Mouse (Mus musculus) G1E (cell line): ENCODE results near the gene Olfr1501. TPM values are rescaled to one million over a fixed set of nuclear protein-coding genes. Genes with fewer than 3 reads are reported as not detected.
A peak's percentile ranks its signal among the peaks of the same experiment; 100 is the strongest.
"Not testable (repeated sequence)": the region's sequence is repeated elsewhere in the genome, so short reads cannot be mapped to it uniquely, and the experiment has no call there.

Source experiments
- ATAC-seq: 2 replicates; pipeline ENCODE4 v1.8.0; 2016; ENCODE audit warnings: mild to moderate bottlenecking; ENCODE audit not compliant: insufficient number of reproducible peaks, poor library complexity, low FRiP score, severe bottlenecking; ENCODE audit errors: extremely low read depth
- DNase-seq: peaks from one replicate; pipeline ENCODE4 v3.0.0; 2012; ENCODE audit warnings: low spot score
- H3K27me3 ChIP-seq: 2 replicates; pipeline ENCODE4 v1.6.1; 2012; ENCODE audit warnings: mild to moderate bottlenecking, low read length, inconsistent platforms; ENCODE audit not compliant: insufficient read depth
- H3K36me3 ChIP-seq: replicated peaks from 2 replicates; pipeline ENCODE3; 2012; ENCODE audit warnings: mild to moderate bottlenecking, inconsistent platforms
- H3K4me1 ChIP-seq: 2 replicates; pipeline ENCODE4 v1.6.1; 2012; ENCODE audit warnings: low read depth, low read length, inconsistent platforms, mixed read lengths; ENCODE audit not compliant: insufficient read depth
- H3K4me3 ChIP-seq: 2 replicates; pipeline ENCODE4 v1.5.1; 2012; ENCODE audit warnings: low read depth, mild to moderate bottlenecking, inconsistent platforms, low read length, moderate library complexity, mixed read lengths
- H3K9me3 ChIP-seq: replicated peaks from 2 replicates; pipeline ENCODE4 v1.6.1; 2012; ENCODE audit warnings: inconsistent platforms
- CTCF ChIP-seq: IDR thresholded peaks from 2 replicates; pipeline ENCODE4 v1.5.1; 2012; ENCODE audit warnings: low read depth, low read length, inconsistent platforms, mixed read lengths
- GATA1 ChIP-seq: IDR thresholded peaks from 2 replicates; pipeline ENCODE4 v1.6.1; 2012; ENCODE audit warnings: borderline replicate concordance, low read length, inconsistent platforms, mixed read lengths
- GATA2 ChIP-seq: IDR thresholded peaks from 2 replicates; pipeline ENCODE4 v1.6.1; 2012; ENCODE audit warnings: low read depth, low read length, inconsistent platforms, borderline replicate concordance
- POLR2AphosphoS5 ChIP-seq: IDR thresholded peaks from 2 replicates; pipeline ENCODE4 v1.6.1; 2012; ENCODE audit warnings: low read depth, low read length, inconsistent platforms; ENCODE audit not compliant: insufficient replicate concordance
- TAL1 ChIP-seq: conservative IDR thresholded peaks from 2 replicates; pipeline ENCODE4 v1.6.1; 2012; ENCODE audit warnings: low read depth, low read length, inconsistent platforms, mixed read lengths
- polyA plus RNA-seq: library from polyadenylated mRNA; stranded (reverse); fragments of >175 nt; gene quantifications from 2 replicates; pipeline ENCODE4 v1.2.3, GENCODE M21; 2012
- total RNA-seq, 2 experiments: library from RNA; stranded (forward) in 1 of 2; stranded (reverse) in 1 of 2; fragments of 200-1000 nt in 1 of 2; fragments of >200 nt in 1 of 2; fragmentation: Nextera tagmentation in 1 of 2; gene quantifications; 2 replicates each; pipeline ENCODE4 v1.2.3; 2014 to 2017

Gene Olfr1501
- total and polyA plus RNA-seq, 3 experiments = 0.05 TPM; not detected in 2

DNA sequence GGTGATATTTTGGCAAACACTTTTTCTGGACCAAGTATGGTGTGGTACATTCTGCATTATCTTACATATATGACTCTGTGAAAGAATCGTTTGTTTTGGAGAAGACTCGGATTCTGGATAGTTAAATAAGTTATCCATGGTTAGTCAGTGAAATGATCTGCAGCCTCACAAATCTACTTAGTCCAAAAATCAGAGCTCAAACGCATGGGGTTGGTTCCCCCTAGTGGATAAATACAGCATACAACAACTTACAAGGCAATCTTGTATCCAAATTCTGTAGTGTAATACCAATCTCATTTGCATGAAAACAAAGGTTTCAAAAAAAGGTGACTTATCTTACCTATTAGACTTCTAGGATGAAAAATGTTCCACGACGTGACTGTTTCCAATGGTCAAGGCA, 31.7 kb downstream of the Olfr1501 start:
- H3K9me3 ChIP-seq = no peaks in the 10 kb centered on the region
- no peaks in the 10 kb centered on the region for H3K27me3 ChIP-seq
- no peak overlapping the region for H3K4me3 ChIP-seq
- DNase-seq (no peak), ATAC-seq (no peak)
- peaks cover 2% of the 10 kb centered on the region; the same call in 1 of the 2 replicates for H3K4me1 ChIP-seq
- no peaks in the 10 kb centered on the region for H3K36me3 ChIP-seq
- TF ChIP-seq GATA1 (no peak), TAL1 (no peak), POLR2AphosphoS5 (no peak), GATA2 (no peak), CTCF (no peak)

- no peak overlapping the region for H3K4me3 ChIP-seq
- TF ChIP-seq GATA2 (no peak), CTCF (peak; percentile 47; the same call in 1 of the 2 replicates), GATA1 (no peak)
- no peaks in the 10 kb centered on the region for H3K9me3 ChIP-seq
- no peaks in the 10 kb centered on the region for H3K4me1 ChIP-seq
- H3K36me3 ChIP-seq = no peaks in the 10 kb centered on the region
- no peak for ATAC-seq
- H3K27me3 ChIP-seq = no peaks in the 10 kb centered on the region
- DNase-seq = no peak
These were observed 37.7 kb downstream of the Olfr1501 start for GRCm38 (mm10) chr19:13812823-13813222.

GRCm38 (mm10) chr19:13805486-13805885, 45.0 kb downstream of the Olfr1501 start:
- ATAC-seq, DNase-seq, H3K36me3 ChIP-seq, H3K4me3 ChIP-seq, H3K9me3 ChIP-seq, H3K27me3 ChIP-seq, H3K4me1 ChIP-seq: not testable (repeated sequence)

DNA sequence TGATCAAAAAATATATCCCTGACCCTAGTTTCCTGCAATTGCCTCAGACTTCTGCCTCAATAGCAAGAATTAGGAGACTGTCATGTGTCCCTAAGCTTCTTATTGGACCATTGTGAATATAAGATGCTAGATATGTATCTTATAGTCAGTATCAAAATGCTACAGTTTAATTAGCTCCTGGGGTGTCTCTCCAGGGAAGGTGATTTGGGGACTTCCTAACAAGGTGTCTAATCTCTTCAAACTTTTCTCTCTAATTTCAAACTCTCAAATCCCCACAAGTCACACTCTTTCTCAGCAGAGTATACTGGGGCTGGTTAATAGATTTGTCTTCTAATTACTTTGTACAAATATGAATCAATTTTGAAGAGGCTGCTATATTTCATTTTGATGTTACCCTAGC, 52.4 kb downstream of the Olfr1501 start, which contains the start of gene Olfr1497:
Gene Olfr1497, minus strand, starts transcription at position 101 of the 400 bp plus-strand sequence.
- TF ChIP-seq GATA2 (no peak), TAL1 (no peak), POLR2AphosphoS5 (no peak), CTCF (no peak), GATA1 (no peak)
- no peak for ATAC-seq
- H3K4me1 ChIP-seq = no peaks in the 10 kb centered on the region
- no peak for DNase-seq
- H3K36me3 ChIP-seq = no peaks in the 10 kb centered on the region
- no peaks in the 10 kb centered on the region for H3K27me3 ChIP-seq
- H3K9me3 ChIP-seq = no peaks in the 10 kb centered on the region
- H3K4me3 ChIP-seq = no peak within 1 kb of the TSS

Other genes starting within 250 kb of the Olfr1501 start
- gene Olfr1487, start 233.3 kb downstream of the Olfr1501 start, total RNA-seq (2014; fragmentation: Nextera tagmentation) = not detected in 2 replicates
- 0.05 and 0.12 TPM in 2 replicates for gene Olfr1487, start 233.3 kb downstream of the Olfr1501 start, total RNA-seq (2017)
- gene Olfr1487, start 233.3 kb downstream of the Olfr1501 start, polyA plus RNA-seq = not detected in 2 replicates
- not detected in 2 replicates for gene Olfr1489, start 219.1 kb downstream of the Olfr1501 start, total RNA-seq (2014; fragmentation: Nextera tagmentation)
- 0.12 and 0.44 TPM in 2 replicates for gene Olfr1489, start 219.1 kb downstream of the Olfr1501 start, total RNA-seq (2017)
- not detected in 2 replicates for gene Olfr1489, start 219.1 kb downstream of the Olfr1501 start, polyA plus RNA-seq
- gene Olfr1490, start 199.6 kb downstream of the Olfr1501 start, total RNA-seq (2014; fragmentation: Nextera tagmentation) = not detected in 2 replicates
- 0.06 TPM in 1 of 2 replicates, not detected in the other for gene Olfr1490, start 199.6 kb downstream of the Olfr1501 start, total RNA-seq (2017)
- not detected in 2 replicates for gene Olfr1490, start 199.6 kb downstream of the Olfr1501 start, polyA plus RNA-seq
- gene Olfr1491, start 153.4 kb downstream of the Olfr1501 start, total RNA-seq (2014; fragmentation: Nextera tagmentation) = not detected in 2 replicates
- 0.11 and 0.12 TPM in 2 replicates for gene Olfr1491, start 153.4 kb downstream of the Olfr1501 start, total RNA-seq (2017)
- gene Olfr1491, start 153.4 kb downstream of the Olfr1501 start, polyA plus RNA-seq = not detected in 2 replicates
- not detected in 2 replicates for gene Olfr1493-ps1, start 127.4 kb downstream of the Olfr1501 start, total RNA-seq (2014; fragmentation: Nextera tagmentation)
- 0.11 TPM in 1 of 2 replicates, not detected in the other for gene Olfr1493-ps1, start 127.4 kb downstream of the Olfr1501 start, total RNA-seq (2017)
- not detected in 2 replicates for gene Olfr1493-ps1, start 127.4 kb downstream of the Olfr1501 start, polyA plus RNA-seq
- gene Olfr1494, start 111.0 kb downstream of the Olfr1501 start, total RNA-seq (2014; fragmentation: Nextera tagmentation) = not detected in 2 replicates
- gene Olfr1494, start 111.0 kb downstream of the Olfr1501 start, total RNA-seq (2017) = 0.05 and 0.12 TPM in 2 replicates
- gene Olfr1494, start 111.0 kb downstream of the Olfr1501 start, polyA plus RNA-seq = not detected in 2 replicates
- not detected in 2 replicates for gene Olfr1495, start 86.1 kb downstream of the Olfr1501 start, total RNA-seq (2014; fragmentation: Nextera tagmentation)
- not detected in 2 replicates for gene Olfr1495, start 86.1 kb downstream of the Olfr1501 start, total RNA-seq (2017)
- not detected in 2 replicates for gene Olfr1495, start 86.1 kb downstream of the Olfr1501 start, polyA plus RNA-seq
- not detected in 2 replicates for gene Olfr1496, start 72.8 kb downstream of the Olfr1501 start, total RNA-seq (2014; fragmentation: Nextera tagmentation)
- gene Olfr1496, start 72.8 kb downstream of the Olfr1501 start, total RNA-seq (2017) = 0.27 and 0.29 TPM in 2 replicates
- gene Olfr1496, start 72.8 kb downstream of the Olfr1501 start, polyA plus RNA-seq = not detected in 2 replicates
- gene Olfr1497, start 52.5 kb downstream of the Olfr1501 start, total RNA-seq (2014; fragmentation: Nextera tagmentation) = not detected in 2 replicates
- 0.06 TPM in 1 of 2 replicates, not detected in the other for gene Olfr1497, start 52.5 kb downstream of the Olfr1501 start, total RNA-seq (2017)
- not detected in 2 replicates for gene Olfr1497, start 52.5 kb downstream of the Olfr1501 start, polyA plus RNA-seq
- not detected in 2 replicates for gene Olfr1499, start 31.2 kb downstream of the Olfr1501 start, total RNA-seq (2014; fragmentation: Nextera tagmentation)
- gene Olfr1499, start 31.2 kb downstream of the Olfr1501 start, total RNA-seq (2017) = 0.46 TPM in 1 of 2 replicates, not detected in the other
- not detected in 2 replicates for gene Olfr1499, start 31.2 kb downstream of the Olfr1501 start, polyA plus RNA-seq
- gene Olfr1500, start 20.2 kb downstream of the Olfr1501 start, total RNA-seq (2014; fragmentation: Nextera tagmentation) = not detected in 2 replicates
- gene Olfr1500, start 20.2 kb downstream of the Olfr1501 start, total RNA-seq (2017) = not detected in 2 replicates
- not detected in 2 replicates for gene Olfr1500, start 20.2 kb downstream of the Olfr1501 start, polyA plus RNA-seq
- not detected in 2 replicates for gene Olfr1502, start 11.1 kb upstream of the Olfr1501 start, total RNA-seq (2014; fragmentation: Nextera tagmentation)
- 0.38 TPM in 1 of 2 replicates, not detected in the other for gene Olfr1502, start 11.1 kb upstream of the Olfr1501 start, total RNA-seq (2017)
- gene Olfr1502, start 11.1 kb upstream of the Olfr1501 start, polyA plus RNA-seq = not detected in 2 replicates
- gene Olfr1504, start 47.2 kb upstream of the Olfr1501 start, total RNA-seq (2014; fragmentation: Nextera tagmentation) = not detected in 2 replicates
- gene Olfr1504, start 47.2 kb upstream of the Olfr1501 start, total RNA-seq (2017) = 0.12 and 0.38 TPM in 2 replicates
- gene Olfr1504, start 47.2 kb upstream of the Olfr1501 start, polyA plus RNA-seq = not detected in 2 replicates
- not detected in 2 replicates for gene Olfr1505, start 62.8 kb upstream of the Olfr1501 start, total RNA-seq (2014; fragmentation: Nextera tagmentation)
- gene Olfr1505, start 62.8 kb upstream of the Olfr1501 start, total RNA-seq (2017) = 0.33 TPM in 1 of 2 replicates, not detected in the other
- gene Olfr1505, start 62.8 kb upstream of the Olfr1501 start, polyA plus RNA-seq = not detected in 2 replicates